Mouse (Mus musculus) layer of hippocampus, adult 8-10 months (tissue): ENCODE results near the gene Sf3a3. TPM values are rescaled to one million over a fixed set of nuclear protein-coding genes. Genes with fewer than 3 reads are reported as not detected.
A peak's percentile ranks its signal among the peaks of the same experiment; 100 is the strongest.

Experiments
- DNase-seq, 2 experiments: peaks; one replicate each; pipeline ENCODE4 v3.0.0; 2022; ENCODE audit warnings: low spot score in 2 of 2
- total RNA-seq, 4 experiments: library from RNA; stranded (reverse); gene quantifications; 2 replicates each; pipeline ENCODE4 v1.2.4; 2022

Gene Sf3a3
- 10 to 100 TPM; 33.8 to 39.5 (median 36.0) TPM for total RNA-seq

GRCm38 (mm10) chr4:124714545-124715481 is at the start of gene Sf3a3:
Sf3a3 (plus strand) TSS chr4:124714776.
- peak; percentile 92 to 95 for DNase-seq

- DNase-seq, result peak in 1 of 2 experiments; percentile 58
Observed at GRCm38 (mm10) chr4:124667476-124668033, 47.0 kb upstream of the Sf3a3 start.

- DNase-seq, result no peak
Observed at GRCm38 (mm10) chr4:124668078-124668477, 46.5 kb upstream of the Sf3a3 start.

- DNase-seq, result no peak
Observed at GRCm38 (mm10) chr4:124670232-124670631, 44.3 kb upstream of the Sf3a3 start.

GRCm38 (mm10) chr4:124671583-124671982 is 43.0 kb upstream of the Sf3a3 start:
- no peak for DNase-seq

- peak; percentile 38 to 55 for DNase-seq
Observed at GRCm38 (mm10) chr4:124672347-124673320, 41.9 kb upstream of the Sf3a3 start.

- no peak for DNase-seq
Observed at GRCm38 (mm10) chr4:124674334-124675032, 40.1 kb upstream of the Sf3a3 start.

GRCm38 (mm10) chr4:124675037-124675436 is 39.5 kb upstream of the Sf3a3 start:
- DNase-seq, result peak in 1 of 2 experiments; percentile 68

- no peak for DNase-seq
Observed at GRCm38 (mm10) chr4:124675958-124676357, 38.6 kb upstream of the Sf3a3 start.

- no peak for DNase-seq
Observed at GRCm38 (mm10) chr4:124682270-124682669, 32.3 kb upstream of the Sf3a3 start.

- no peak for DNase-seq
Observed at GRCm38 (mm10) chr4:124683474-124683873, 31.1 kb upstream of the Sf3a3 start.

- no peak for DNase-seq
Observed at GRCm38 (mm10) chr4:124685004-124685403, 29.6 kb upstream of the Sf3a3 start.

- no peak for DNase-seq
Observed at GRCm38 (mm10) chr4:124685453-124685852, 29.1 kb upstream of the Sf3a3 start.

- DNase-seq, result no peak
Observed at GRCm38 (mm10) chr4:124685897-124686402, 28.6 kb upstream of the Sf3a3 start.

GRCm38 (mm10) chr4:124691455-124691854 is 23.1 kb upstream of the Sf3a3 start:
- no peak for DNase-seq

- DNase-seq, result no peak
Observed at GRCm38 (mm10) chr4:124692416-124692861, 22.1 kb upstream of the Sf3a3 start.

- DNase-seq, result peak; percentile 85
Observed at GRCm38 (mm10) chr4:124693135-124693894, 21.3 kb upstream of the Sf3a3 start, which contains the start of gene Utp11. Utp11 (minus strand) TSS chr4:124693600.

- DNase-seq, result no peak
Observed at GRCm38 (mm10) chr4:124694572-124694971, 20.0 kb upstream of the Sf3a3 start.

GRCm38 (mm10) chr4:124695786-124696516 is 18.6 kb upstream of the Sf3a3 start:
- DNase-seq, result no peak
